Mouse (Mus musculus) spleen, postnatal 14 days (tissue): Measurements from ENCODE around the gene Clic1.

Experiments
- DNase-seq, 2 experiments: peaks; one replicate each; pipeline ENCODE4 v3.0.0; 2021 to 2022; ENCODE audit warnings: low spot score in 2 of 2

Clic1 gene

DNA sequence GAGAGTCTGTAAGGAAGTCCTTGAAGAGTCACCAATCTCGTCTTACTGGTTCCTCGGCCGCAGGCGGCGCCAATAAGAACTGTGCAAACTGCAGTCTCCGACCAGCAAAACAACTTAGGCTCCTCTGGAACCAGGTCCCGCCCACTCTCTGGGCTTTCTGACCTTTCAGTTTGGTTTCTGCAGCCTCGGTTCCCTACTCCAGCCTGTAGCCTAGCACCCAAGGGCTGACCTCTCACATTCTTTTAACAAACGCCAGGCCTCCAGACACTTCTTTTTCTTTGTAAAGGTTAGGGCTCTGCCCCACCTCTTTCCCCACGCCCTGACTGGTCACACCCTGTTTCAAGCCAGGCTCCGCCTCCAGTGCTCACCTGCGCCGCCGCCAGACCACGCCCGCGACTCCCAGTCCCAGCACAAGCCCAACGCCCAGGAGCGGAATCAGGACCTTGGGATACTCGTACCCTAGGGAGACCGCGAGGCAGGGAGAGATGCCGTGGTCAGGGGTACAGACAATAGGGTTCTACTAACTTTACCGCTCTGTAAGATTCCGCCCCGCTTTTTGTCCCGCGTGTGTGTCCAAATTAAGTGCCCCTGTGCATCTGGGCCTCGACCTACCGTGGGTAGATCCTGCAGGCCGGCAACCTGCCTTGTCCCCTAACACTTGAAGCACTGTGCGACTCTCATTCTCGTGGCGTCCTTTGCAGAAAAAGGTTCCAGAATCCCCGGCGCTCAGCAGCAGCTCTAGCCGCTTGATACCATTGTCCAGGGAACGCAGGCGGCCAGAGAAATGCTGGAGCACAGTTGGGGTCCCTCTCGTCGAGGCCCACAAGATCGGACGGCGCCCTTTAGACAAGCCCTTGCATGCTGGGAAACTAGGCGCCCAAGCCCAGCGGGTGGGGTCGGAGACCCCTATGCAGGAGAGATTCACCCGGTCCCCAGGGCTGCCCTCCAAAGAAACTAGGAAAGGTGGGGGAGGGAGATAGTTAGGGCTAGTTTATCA lies 15.5 kb downstream of the Clic1 start, which contains the start of gene Ly6g6c:
TSS of gene Ly6g6c (plus strand) at position 438 of the 997 bp plus-strand sequence.
- DNase-seq: no peak

DNA sequence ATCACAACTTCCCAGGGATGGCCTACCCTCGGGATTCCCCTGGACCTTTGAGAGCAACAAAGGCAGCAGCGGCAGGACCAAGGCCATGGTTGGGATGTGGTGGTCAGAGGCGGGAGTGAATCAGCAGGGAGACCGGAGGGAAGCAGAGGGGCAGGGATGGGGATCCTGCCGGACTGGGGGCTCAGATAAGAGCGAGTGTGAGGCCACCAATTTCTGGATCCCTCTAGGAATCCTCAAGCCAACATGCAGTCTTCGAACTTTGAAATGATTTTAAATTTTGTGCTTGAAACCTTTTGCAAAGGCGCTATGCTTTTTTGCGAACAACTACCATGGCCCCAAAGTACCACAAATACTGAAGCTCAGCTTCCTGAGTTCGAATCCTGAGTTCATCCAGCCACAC lies 16.3 kb downstream of the Clic1 start, which contains the start of gene Mpig6b:
TSS of gene Mpig6b (minus strand) at position 101 of the 400 bp plus-strand sequence.
- no peak for DNase-seq

DNA sequence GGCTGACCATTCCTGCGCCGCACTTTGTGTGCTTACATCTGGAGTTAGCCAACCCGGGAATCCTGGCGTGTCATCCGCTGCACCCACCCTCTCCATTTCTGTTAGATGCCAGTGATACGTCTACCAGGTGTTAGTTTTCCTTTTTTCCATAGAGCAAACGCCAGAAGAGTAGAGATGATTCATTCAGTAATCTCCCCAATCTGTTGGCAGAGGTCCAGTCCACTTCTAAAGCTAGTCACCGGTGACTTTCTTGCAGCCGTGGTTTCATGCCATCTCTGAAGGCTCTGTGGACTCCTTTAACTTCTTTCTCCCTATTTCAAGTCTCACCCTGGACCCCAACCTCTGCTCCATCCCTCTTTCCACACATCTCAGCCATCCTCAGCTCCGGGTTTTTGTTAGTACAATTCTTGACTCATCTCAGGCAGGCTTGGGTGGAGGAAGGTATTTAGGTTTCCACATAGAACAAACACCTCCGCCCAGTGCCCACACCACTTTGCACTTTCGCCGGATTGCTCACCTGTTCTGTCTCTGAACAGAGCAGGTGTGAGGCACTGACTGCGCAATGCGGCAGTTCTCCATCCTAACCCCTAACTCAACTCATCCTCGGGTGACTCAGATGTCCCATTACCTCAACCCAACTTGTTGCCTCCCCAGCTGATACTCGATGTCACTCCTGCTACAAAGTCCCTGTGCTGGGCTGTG lies 18.6 kb downstream of the Clic1 start:
- DNase-seq: no peak

DNA sequence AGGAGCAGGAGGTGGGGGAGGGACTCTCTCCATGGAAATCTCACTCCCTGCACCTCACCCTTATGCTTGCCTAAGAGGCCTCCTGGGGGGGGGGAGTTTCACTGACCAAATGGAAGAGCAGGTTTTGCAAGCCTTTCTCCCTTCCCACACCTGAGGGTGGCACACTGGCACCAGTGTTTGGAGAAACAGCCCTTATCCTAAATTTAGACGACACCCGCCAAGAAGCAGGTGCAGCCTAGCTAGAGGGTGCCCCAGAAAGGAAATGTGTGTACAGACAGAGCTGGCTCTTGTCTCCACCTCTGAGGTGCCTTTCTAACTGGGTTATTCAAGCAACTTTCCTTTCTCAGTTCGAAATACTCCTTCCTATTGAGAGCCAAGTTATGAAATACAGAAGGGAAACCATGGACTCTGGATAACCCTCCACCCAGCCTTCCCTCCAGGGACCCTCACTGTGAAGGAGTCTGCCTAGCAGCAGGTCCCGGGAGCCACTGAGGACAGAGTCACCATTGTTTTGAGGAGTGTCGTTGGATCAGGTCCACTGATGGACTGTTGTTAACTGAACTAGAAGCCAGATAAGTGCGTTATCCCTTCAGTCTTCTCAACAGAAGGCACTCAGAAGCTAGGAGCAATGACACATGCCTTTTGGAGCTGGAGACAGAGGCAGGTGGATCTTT lies 20.9 kb downstream of the Clic1 start:
- DNase-seq: no peak

DNA sequence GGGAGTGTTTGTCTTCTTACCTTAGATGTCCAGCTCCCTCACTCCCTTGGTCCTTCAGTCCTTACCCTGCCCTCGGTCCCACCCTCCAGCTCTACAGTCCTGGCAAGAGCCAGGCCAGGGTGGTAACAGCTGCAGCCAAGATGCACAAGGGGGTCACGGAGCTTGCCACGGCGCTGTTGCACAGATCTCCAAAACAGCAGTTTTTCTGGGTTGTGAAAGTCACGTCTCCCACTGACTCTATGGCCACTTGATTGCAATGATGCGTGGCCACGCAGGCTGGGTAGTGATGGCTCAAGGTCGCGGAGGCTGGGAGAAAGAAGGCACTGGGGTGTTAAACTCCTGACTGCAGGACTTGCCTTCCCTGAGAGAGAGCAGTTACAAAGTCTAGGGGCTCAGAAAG lies 21.7 kb downstream of the Clic1 start:
- DNase-seq: no peak

DNA sequence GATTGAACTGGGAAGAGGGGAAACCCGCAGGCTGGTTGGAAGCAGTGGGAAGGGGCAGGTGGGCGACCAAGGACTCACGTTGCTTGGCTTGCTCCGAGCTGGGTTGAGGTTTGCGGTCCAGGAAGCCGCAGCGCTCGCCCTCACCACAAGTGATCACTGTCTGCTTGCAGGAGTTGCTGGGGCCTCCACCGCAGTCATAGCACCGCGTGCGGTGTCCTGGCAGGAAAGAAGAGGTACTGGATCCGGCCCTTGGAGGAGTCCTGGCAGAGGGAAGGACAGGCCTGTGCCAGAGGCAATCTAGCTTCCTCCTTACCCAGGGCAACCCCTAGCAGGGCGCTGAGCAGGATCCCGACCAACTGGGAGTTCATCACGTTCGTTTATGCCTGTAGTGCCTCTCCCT lies 24.3 kb downstream of the Clic1 start:
- no peak for DNase-seq

DNA sequence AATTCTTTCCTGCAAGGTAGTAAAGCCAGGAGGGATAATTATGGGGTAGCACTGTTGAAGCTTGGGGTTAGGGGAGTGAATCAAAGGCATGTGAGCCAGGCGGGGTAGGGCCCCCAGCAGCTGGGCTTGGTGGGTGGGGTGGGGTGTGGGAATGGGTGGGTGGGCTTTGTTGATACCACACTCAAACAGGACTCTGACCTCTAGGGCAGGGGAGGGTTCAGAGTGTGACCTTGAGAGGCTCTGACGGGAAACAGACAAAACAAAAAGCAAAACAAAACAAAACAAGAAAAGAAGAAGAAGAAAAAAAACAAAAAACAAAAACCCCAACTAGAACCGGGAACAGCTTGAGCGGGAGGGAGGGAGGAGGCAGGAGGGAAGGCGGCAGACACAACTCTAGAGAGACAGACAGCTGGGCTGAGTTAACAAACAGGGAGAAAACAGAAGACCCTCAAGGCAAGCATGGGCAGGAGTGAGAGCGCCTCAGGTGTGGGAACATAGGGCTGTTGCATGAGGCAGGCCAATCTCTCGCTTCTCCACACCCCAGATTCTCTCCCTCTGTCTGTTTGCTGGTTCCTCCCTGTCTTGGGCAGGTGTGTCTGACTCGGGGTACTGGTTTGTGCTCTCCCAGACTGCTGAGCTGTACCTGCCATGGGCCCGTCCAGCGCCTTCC lies 26.9 kb downstream of the Clic1 start, which contains the start of gene Ly6g6e:
TSS of gene Ly6g6e (plus strand) at position 396 of the 670 bp plus-strand sequence.
- no peak for DNase-seq

DNA sequence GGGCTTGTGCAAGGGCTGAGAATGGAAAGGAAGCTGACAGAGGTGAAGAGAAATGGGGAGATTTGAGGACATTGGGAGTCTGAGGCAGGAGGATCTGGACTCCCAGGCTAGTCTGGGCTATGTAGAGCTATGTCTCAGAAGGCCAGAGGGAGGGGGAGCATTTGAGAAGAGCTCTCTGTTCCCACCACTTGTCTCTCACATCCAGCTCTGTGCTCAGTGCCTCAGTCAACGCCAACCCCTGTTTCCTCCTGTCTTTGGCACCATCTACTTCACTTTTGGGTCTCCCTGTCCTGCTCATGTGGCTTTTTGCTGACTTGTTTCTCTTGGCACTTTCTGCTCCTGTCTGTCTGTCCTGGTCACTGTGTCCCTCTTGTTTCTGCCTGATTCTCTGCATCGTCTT lies 27.5 kb downstream of the Clic1 start:
- DNase-seq: no peak

DNA sequence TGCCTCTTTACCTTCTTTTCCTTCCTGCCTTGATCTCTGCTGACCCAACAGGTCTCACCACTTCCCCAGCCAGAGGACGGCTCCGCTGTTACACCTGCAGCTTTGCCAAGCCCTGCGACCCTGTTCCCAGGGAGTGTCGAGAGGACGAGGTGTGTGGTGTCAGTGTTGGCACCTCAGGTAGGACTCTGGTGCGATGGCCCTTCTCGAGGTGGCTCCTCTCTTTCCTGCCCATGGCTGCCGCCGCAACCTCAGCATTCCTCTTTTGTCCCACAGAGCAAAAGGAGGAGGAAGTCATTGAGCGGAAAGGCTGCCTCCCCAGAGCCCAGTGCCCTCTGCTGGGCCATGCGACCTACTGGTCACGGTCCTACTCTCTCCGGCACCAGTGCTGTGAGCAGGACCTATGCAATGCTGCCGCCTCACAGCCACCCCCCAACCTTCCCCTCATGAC lies 28.0 kb downstream of the Clic1 start, which contains the start of gene Ly6g6d:
TSS of gene Ly6g6d (minus strand) at position 280 of the 448 bp plus-strand sequence.
- DNase-seq: no peak

DNA sequence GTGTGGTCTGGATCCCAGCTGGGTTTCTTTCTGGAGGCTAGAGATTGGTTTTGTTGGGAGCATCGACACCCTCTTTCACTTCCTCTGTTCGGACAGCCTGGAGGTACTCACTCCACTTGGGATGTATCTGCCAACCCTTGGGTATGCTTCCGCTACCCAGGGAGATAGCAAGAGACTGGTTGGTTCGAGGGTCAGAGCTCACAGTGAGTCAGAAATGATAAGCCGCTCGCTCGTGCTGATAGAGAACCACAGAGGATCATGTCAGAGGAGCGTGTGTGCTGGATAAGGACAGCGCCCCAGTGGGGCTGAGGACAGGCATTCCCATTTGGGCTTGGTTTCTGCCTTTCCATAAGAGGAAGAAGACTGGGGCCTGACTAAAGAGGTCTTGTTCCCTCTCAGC lies 30.0 kb downstream of the Clic1 start:
- DNase-seq: no peak

DNA sequence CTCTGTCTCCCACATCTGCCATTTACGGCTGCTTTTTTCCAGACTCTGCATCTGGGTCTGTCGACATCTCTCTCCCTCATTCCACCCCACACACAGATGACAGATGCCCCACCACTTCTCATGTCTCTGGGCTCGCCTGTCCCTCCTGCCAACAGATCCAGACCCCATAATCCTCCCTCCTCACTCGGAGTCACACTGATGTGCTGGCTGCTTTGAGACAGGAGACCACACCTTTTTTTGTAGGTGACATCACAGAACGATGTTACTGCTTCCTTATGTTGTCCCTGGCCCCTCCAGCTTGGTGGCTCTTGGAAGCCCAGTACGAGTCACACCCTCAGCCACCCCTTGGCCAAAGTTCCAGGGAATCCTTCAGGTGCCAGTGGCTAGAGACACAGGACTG lies 30.5 kb downstream of the Clic1 start:
- no peak for DNase-seq

DNA sequence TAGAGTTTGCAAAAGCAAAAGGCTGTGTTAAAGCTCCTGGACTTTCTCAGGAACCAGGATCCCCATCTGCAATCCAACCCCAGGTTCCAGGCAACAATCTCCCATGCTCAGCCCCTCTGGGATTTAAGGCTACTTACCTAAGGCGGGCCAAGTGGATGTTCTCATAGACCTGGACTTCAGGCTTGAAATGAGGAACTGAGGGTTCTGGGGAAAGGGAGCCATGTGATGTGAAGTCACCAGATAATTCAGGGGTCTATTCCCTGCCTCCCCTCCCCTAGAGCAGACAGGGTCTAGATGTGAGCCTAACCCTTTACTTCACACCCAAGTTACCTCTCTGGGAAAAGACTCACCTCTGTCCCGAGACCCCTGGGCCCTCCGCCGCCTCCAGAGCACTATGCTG lies 30.9 kb downstream of the Clic1 start:
- no peak for DNase-seq

DNA sequence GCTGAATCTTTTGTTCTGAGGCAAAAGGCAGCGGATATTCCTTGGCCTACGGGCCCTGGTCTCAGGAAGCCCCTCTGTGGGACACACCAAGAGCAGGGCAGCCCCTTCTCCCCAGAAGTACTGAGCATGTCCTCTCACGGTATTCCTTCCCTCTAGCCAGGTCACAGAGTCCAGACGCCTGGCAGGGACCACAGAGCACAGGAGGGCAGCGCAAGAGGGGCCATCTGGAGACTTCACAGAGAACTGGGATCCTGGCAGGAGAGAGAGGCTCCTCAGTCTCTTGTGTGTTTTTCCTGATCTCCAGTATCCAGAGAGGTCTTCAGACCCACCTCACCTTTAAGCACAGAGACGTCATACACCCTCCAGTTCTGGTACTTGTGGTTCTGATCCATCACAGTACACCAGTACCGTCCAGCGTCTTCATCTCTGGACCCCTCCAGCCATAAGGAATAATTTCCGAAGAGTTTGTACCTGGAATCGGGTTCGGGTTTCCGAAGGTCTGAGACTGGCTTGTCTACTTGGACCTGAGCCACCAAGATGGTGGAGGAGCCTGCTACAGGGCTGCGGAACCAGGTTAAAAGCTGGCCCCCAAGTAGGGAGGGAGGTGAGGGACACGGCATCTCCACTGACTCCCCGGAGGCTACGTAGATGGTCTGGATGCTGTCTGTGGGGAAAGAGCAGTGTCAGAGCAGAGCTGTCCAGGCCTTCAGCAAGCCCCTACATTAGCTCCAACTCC lies 33.2 kb downstream of the Clic1 start:
- no peak for DNase-seq

DNA sequence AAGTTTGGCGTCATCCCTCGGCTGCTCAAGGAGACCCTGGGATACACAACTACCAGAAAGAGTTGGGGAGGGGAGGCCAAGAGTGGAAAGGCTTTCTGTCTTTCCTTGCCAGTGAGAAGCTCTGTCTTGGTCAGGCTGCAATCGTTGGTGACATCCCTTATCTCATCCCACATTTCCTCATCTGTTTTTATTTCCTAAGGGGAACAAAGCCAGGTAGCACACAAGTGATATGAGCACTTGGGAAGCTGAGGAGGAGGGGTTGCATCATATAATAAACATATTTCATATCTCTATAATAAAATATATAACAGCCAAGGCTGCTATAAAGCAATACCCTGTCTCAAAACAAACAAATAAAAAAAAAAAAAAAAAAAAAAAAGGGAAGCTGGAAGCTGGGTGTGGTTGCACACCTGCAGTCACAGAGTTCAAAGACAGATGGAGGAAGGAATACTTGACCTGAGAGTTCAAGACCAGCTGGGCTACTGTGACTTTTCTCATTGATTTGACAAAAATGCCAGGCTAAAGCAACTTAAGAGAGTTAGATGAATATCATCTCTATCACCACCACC lies 34.2 kb downstream of the Clic1 start:
- no peak for DNase-seq

DNA sequence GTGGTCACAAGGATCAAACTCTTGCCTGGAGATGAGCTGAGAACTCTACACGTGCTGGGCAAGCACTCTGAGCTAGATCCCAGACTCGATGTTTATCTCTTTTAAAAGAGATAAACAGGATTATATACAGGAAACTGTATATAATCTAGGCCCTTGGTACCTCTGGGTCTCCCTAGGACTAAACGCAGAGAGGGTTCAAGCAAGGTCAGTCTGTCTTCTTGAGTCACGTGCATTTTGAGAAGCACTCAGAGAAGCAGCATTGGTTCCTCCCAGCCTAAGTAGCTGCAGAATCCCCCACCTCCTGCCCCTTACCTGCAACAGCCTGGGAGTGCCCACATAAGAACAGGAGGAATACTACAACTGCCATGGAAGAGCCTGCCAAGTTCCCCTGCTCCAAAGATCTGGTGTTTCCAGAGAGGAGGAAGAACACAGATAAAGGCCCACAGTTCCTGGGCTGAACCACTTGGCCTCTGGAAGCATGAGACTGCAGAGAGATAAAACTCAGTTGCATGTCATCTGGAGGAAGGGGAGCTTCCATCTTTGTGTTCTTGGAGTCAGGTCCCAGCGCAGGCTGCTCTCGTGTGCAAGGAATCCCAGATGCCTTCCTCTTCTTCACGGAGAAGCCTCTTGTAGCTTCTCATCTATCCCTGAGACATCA lies 35.6 kb downstream of the Clic1 start, which contains the start of gene Ly6g6f:
TSS of gene Ly6g6f (minus strand) at position 403 of the 658 bp plus-strand sequence.
- no peak for DNase-seq

DNA sequence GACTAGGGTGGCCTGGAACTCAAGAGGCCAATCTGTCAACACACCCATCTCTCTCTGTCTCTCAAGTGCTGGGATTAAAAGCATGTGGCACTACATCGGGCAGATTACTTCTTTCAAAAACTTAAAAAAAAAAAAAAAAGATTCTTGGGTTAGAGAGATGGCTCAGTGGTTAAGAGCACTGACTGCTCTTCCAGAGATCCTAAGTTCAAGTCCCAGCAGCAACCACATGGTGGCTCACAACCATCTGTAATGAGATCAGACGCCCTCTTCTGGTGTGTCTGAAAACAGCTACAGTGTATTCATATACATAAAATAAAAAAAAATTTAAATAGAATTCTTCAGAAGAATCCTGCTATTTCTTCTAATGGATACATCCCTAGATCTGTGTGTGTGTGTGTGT lies 38.4 kb downstream of the Clic1 start:
- no peak for DNase-seq

DNA sequence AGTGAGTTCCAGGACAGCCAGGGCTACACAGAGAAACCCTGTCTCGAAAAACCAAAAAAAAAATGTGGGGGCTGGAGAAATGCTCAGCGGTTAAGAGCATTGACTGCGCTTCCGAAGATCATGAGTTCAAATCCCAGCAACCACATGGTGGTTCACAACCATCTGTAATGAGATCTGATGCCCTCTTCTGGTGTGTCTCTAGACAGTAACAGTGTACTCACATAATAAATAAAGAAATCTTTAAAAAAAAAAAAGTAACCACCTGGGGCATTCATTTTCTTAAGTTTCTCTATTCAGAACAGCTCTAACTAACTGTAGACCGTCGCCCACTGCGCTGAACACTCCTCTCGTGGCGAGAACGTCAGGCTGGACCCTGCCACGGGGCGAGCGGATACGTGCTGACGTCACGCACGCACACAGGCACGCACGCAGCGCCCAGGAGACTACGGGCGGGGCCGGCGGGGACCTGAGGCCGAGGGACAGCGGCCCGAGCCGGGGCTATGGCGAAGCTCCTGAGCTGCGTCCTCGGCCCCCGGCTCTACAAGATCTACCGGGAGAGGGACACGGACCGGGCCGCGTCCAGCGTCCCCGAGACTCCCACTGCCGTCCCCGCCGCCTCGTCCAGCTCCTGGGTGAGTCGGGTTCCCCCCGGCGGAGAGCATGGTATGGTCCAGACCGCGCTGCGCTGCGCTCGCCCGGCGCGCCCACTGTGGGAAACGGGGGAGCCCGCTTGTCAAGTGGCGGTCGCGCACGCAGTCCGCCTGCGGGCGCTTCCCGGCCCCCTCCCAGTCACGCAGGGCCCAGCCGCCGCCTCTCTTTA lies 39.3 kb downstream of the Clic1 start, which contains the start of gene Abhd16a:
TSS of gene Abhd16a (plus strand) at position 439 of the 820 bp plus-strand sequence.
- DNase-seq: peak; percentile 86 to 94

DNA sequence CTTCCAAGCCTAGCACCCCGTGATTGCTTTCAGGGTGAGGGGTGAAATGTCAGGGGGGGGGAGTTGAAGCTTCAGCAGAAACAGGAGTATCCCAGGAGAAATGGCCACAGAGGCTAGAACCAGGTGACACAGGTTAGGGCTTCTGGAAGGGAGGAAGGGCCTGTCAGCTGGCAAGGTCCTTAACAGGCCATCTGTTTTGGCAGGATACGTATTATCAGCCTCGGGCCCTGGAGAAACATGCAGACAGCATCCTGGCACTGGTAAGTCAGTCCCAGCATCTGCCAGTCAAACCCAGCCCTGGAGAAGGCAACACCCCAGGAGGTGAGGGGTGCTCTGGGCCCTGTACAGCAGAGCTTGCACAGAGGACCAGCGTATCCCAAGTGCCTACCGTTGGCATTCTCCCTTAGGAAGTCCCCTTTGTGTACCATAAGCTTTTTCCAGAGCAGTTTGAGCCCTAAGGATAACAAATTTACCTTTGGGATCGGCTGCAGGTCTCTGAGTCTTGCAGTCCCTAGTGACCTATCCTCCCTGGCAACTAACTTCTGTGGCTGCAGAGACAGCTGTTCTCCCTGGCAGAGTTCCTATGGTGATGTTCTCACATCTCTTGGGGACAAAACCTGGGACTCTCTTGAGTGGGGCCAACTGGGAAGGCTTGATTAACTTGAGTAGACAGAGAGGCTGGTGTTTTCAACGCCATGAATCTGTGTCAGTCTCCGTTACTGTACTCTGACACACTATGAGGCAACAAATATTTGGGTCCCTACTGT lies 40.6 kb downstream of the Clic1 start:
- DNase-seq: peak; percentile 29 to 33
